Mouse (Mus musculus) urinary bladder, postnatal 4 days (tissue): ENCODE measurements around the gene Kmt5c.
"Not testable (repeated sequence)": the region's sequence is repeated elsewhere in the genome, so short reads cannot be mapped to it uniquely, and the experiment has no call there.

Source experiments
- DNase-seq, 2 experiments: peaks; one replicate each; pipeline ENCODE4 v3.0.0; 2021 to 2022; ENCODE audit warnings: low spot score in 2 of 2

The Kmt5c gene

GRCm38 (mm10) chr7:4789436-4789935 is 49.6 kb downstream of the Kmt5c start, which contains the start of gene Tmem238:
Tmem238 (minus strand) TSS chr7:4789656.
- peak in 1 of 2 experiments; percentile 57 for DNase-seq

GRCm38 (mm10) chr7:4792278-4793212 is 52.6 kb downstream of the Kmt5c start, which contains the start of gene Rpl28:
Rpl28 (plus strand) TSS chr7:4792874.
- DNase-seq, result peak; percentile 94 to 96

- not testable (repeated sequence) for DNase-seq
Measured at GRCm38 (mm10) chr7:4793248-4793647, 53.3 kb downstream of the Kmt5c start.

- no peak for DNase-seq
Measured at GRCm38 (mm10) chr7:4793674-4794073, 53.8 kb downstream of the Kmt5c start.

GRCm38 (mm10) chr7:4794631-4795168 is 54.8 kb downstream of the Kmt5c start:
- DNase-seq, result no peak

GRCm38 (mm10) chr7:4795767-4796433 is 56.0 kb downstream of the Kmt5c start:
- DNase-seq, result no peak
